Mouse (Mus musculus) ovary, adult 18-20 months (tissue): ENCODE results near the gene Hpcal1.
"Not testable (repeated sequence)": the region's sequence is repeated elsewhere in the genome, so short reads cannot be mapped to it uniquely, and the experiment has no call there.

Experiments used
- DNase-seq: peaks from one replicate; pipeline ENCODE4 v3.0.0; 2022; ENCODE audit warnings: low spot score, mixed read lengths

Hpcal1 gene

GRCm38 (mm10) chr12:17779093-17779492 lies 88.4 kb downstream of the Hpcal1 start:
- DNase-seq: no peak

DNA sequence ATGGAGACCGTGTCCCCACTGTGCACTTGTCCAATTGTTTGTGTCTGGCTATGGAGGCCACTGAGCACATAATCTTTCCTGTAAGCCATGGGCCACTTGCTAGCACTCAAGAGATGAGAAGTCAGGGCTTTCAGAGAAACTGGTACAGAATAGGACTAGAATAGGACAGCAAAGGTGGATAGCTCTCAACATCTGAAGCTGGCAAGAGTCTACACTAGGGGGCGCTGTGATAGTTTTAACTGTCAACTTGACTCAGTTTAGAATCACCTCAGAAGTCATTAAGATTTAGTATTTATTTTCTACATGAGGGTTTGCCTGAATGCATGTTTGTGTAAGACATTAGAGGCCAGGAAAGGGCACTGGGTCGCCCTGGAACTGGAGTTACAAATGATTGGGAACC lies 98.8 kb downstream of the Hpcal1 start:
- DNase-seq: no peak

DNA sequence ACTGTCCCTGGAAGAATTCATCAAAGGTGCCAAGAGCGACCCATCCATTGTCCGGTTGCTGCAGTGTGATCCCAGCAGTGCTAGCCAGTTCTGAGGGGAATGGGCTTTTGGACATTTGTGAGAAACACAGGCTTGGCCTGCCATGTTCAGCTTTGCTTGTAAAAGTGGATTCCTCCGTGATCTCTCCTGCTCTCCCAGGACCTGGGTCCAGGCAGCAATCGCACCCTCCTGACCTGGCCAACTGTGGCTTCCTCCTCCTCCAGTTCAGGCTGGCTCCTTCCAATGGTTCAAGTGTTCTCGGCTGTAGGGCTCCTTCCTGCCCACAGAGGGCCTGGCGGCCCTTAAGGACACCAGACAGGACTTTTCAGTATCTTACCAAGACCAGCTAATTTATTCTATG lies 100.5 kb downstream of the Hpcal1 start:
- DNase-seq: no peak

GRCm38 (mm10) chr12:17792756-17793155 lies 102.1 kb downstream of the Hpcal1 start:
- DNase-seq: no peak

DNA sequence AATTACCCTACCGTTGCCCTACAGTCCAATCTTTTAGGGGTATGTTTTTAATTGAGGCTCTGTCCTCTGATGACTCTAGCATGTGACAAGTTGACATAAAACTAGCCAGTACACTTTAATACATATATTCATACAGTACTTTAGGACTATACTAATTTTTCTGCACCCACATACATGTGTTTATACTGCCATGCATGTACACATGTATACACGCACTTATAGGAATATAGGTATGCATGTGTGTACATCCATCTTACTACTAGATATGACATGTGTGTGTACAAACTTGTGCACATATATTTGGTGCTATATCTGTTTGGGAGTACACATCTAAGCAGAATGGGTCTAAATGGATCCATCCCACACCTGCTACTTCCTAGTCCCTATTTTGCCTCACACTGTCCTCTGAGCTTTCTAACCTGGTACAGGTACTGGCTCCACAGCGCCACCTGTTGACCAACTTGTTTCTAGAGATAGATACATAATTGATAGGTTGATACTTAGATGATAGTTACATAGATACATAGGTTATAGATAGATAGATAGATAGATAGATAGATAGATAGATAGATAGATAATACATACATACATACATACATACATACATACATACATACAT lies 105.1 kb downstream of the Hpcal1 start:
- no peak for DNase-seq

DNA sequence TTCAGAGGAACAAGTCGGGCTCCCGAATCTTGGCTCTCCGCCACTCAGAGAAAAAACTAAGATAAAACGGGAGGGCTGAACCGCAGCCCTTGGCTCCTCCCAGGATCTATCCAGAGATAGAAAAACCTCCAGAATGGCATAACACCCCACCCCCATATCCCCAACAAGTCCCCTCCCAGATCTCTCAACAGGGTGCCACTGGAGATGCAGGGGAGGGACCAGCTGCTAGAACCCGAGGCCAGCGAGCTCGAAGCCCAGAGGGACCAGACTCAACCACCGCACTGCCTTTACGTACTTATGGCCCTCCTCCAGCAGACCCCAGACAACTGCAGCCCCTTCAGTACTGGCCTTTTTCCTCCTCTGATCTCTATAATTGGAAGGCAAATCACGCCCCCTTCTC lies 107.6 kb downstream of the Hpcal1 start:
- not testable (repeated sequence) for DNase-seq

DNA sequence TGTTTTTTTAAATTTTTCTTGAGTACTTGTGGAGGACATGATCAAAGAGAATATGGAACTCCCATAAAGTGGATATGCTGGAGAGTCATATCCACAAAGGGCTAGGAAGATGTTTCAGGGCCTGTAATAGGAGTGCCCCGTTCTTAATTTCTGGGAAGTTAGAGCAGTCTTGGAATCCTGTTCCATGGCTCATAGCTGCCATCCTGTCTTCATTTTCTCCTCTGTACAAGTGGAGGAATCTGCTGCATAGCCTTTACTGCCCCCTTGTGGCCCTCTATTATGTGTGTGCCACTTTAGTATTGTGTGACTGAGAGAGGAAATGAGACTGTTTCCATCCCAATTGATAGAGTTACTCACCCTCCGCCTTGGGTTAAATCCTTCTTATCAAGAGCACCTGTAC lies 117.9 kb downstream of the Hpcal1 start:
- DNase-seq: no peak

- not testable (repeated sequence) for DNase-seq
These were observed 144.6 kb downstream of the Hpcal1 start for GRCm38 (mm10) chr12:17835279-17835678.
